Mouse (Mus musculus) monocyte, adult 59 days (primary cell): ENCODE measurements around the gene Snapc5. TPM values are rescaled to one million over a fixed set of nuclear protein-coding genes. Genes with fewer than 3 reads are reported as not detected.

Experiments
- total RNA-seq, 2 experiments: library from RNA; stranded (reverse); gene quantifications; one replicate each; pipeline ENCODE4 v1.2.4; 2023

Gene Snapc5
- 10 to 100 TPM; 30.2 to 33.2 TPM for total RNA-seq

GRCm38 (mm10) chr9:64178974-64179646 is at the start of gene Snapc5:
Snapc5 (plus strand) TSS chr9:64179274.

GRCm38 (mm10) chr9:64172816-64173665 is 6.0 kb upstream of the Snapc5 start, which contains the start of the genes Zwilch and Rpl4:
Zwilch (minus strand) TSS chr9:64173104.
Rpl4 (plus strand) TSS chr9:64173375.

Other genes starting within 250 kb of the Snapc5 start
- 1 to 10 TPM; 4.2 to 4.6 TPM for gene Smad6, start 157.2 kb upstream of the Snapc5 start, total RNA-seq
- not detected for gene Lctl, start 62.1 kb upstream of the Snapc5 start, total RNA-seq
- gene Zwilch, start 6.2 kb upstream of the Snapc5 start, total RNA-seq, result 1 to 10 TPM; 1.0 to 2.8 TPM
- 1,000 to 10,000 TPM; 1,059 to 1,121 TPM for gene Rpl4, start 5.9 kb upstream of the Snapc5 start, total RNA-seq
- 1 to 10 TPM in 1 of 2 experiments, under 1 TPM in 1; 0.85 to 1.1 TPM for gene Uchl4, start 55.9 kb downstream of the Snapc5 start, total RNA-seq
- gene Map2k1, start 74.4 kb downstream of the Snapc5 start, total RNA-seq, result 100 to 1,000 TPM; 128 to 144 TPM
- 1 to 10 TPM; 7.6 to 9.4 TPM for gene Tipin, start 102.3 kb downstream of the Snapc5 start, total RNA-seq
- 10 to 100 TPM; 19.8 to 21.5 TPM for gene Dis3l, start 162.0 kb downstream of the Snapc5 start, total RNA-seq
- gene Megf11, start 206.4 kb downstream of the Snapc5 start, total RNA-seq, result not detected